ENCODE assay signal across 7 mouse cellular contexts in the genomic region with DNA sequence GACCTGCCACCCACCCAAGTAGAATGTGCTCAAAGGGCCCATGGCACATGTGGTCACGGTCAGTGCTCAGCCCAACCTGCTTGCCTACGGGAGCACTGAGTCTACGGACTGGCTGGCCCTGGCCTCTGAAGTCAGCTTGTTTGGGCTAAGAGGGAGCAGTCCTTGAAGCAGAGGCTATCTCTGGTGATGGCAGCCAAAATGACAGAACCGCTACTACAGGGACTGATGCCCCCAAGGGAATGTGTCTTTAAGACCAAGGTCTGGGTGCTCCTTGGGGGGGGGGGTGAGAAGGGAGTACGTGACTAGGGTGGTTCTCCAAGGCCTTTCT. TPM values are rescaled to one million over a fixed set of nuclear protein-coding genes. Genes with fewer than 3 reads are reported as not detected.
DNase-seq lines count a peak whose midpoint lies in the region; ATAC-seq and TF ChIP-seq lines count a peak whose summit lies in the region.

No protein-coding gene starts in this region.

- no peaks in the 10 kb centered on the region for H3K36me3 ChIP-seq in lung, embryonic 14.5 days (ENCODE audit: insufficient read depth)
- no peaks in the 10 kb centered on the region for H3K36me3 ChIP-seq in kidney, embryonic 14.5 days (ENCODE audit: control insufficient read depth, insufficient read depth, low read length)

- no peak for TF ChIP-seq POLR2A in brain, embryonic 14.5 days (IDR thresholded peaks at IDR 0.05; ENCODE audit: borderline replicate concordance, extremely low read depth, insufficient read depth, insufficient read length, poor library complexity, severe bottlenecking)

- no peak for TF ChIP-seq CTCF in lung, embryonic 14.5 days (IDR thresholded peaks at IDR 0.05; ENCODE audit: low read depth)
- TF ChIP-seq CTCF in brain, embryonic 14.5 days (IDR thresholded peaks at IDR 0.05; ENCODE audit: borderline replicate concordance, extremely low read depth, insufficient read depth, insufficient read length), result no peak

- peak; percentile 32; the same call in 1 of the 2 replicates for ATAC-seq in lung, embryonic 14.5 days (ENCODE audit: insufficient read depth)
- ATAC-seq in kidney, embryonic 14.5 days (ENCODE audit: low FRiP score, low TSS enrichment), result 0 out of 2 replicates have a peak, but pooled peaks have one; percentile 6
- ATAC-seq in erythroid progenitor cell, adult 5-6 weeks (replicated peaks; ENCODE audit: low FRiP score, poor library complexity, severe bottlenecking), result no peak

- 33% methylated on average over 5 of the region's 5 CpGs for WGBS in lung, embryonic 14.5 days
- WGBS in kidney, embryonic 14.5 days, result 9% methylated on average over 5 of the region's 5 CpGs

- no peaks in the 10 kb centered on the region for H3K4me1 ChIP-seq in lung, embryonic 14.5 days (ENCODE audit: insufficient read depth)
- peaks cover 7% of the 10 kb centered on the region; the same call in 1 of the 2 replicates for H3K4me1 ChIP-seq in kidney, embryonic 14.5 days (ENCODE audit: control insufficient read depth, insufficient read depth, low read length)

- no peak overlapping the region for H3K27ac ChIP-seq in lung, embryonic 14.5 days (ENCODE audit: low read depth)
- H3K27ac ChIP-seq in kidney, embryonic 14.5 days (ENCODE audit: low read depth, low read length), result no peak overlapping the region

- DNase-seq in lung, embryonic 14.5 days, result no peak
- no peak for DNase-seq in lung, adult 18-20 months
- DNase-seq in brain, embryonic 14.5 days (ENCODE audit: low read depth), result peak; percentile 42
- peak; percentile 3 for DNase-seq in ovary, postnatal 10 days (ENCODE audit: low spot score)
- no peak for DNase-seq in gastrocnemius, postnatal 4 days (ENCODE audit: low spot score in 2 of 2)

- no peaks in the 10 kb centered on the region for H3K9me3 ChIP-seq in lung, embryonic 14.5 days (ENCODE audit: low read depth, low read length)
- H3K9me3 ChIP-seq in kidney, embryonic 14.5 days (ENCODE audit: control insufficient read depth, low read length), result no peaks in the 10 kb centered on the region

- no peak overlapping the region for H3K4me2 ChIP-seq in lung, embryonic 14.5 days
- peak overlapping the region; percentile 36; the same call in 1 of the 2 replicates for H3K4me2 ChIP-seq in kidney, embryonic 14.5 days (replicated peaks; ENCODE audit: low read depth, low read length)

- no peak overlapping the region for H3K9ac ChIP-seq in lung, embryonic 14.5 days
- no peak overlapping the region for H3K9ac ChIP-seq in kidney, embryonic 14.5 days (ENCODE audit: low read depth, low read length)

- H3K4me3 ChIP-seq in lung, embryonic 14.5 days (ENCODE audit: low read depth, low read length), result no peak overlapping the region
- H3K4me3 ChIP-seq in kidney, embryonic 14.5 days (ENCODE audit: low read length), result 0 out of 2 replicates have a peak overlapping the region, but pooled peaks have one; percentile 6

- H3K27me3 ChIP-seq in lung, embryonic 14.5 days (ENCODE audit: insufficient read depth, low read length), result no peaks in the 10 kb centered on the region
- no peaks in the 10 kb centered on the region for H3K27me3 ChIP-seq in kidney, embryonic 14.5 days (ENCODE audit: control insufficient read depth, insufficient read depth, low read length)

RNA-seq across cellular contexts. Expression of a gene that starts 35.4 kb away (rescaled TPM):
- polyA plus RNA-seq in lung, embryonic 14.5 days (2014; fragmentation: Nextera tagmentation; extraction: Ambion mirVana), result 0.13 and 0.20 TPM in 2 replicates
- 6.0 and 7.4 TPM in 2 replicates for polyA plus RNA-seq in brain, embryonic 14.5 days (2012; rRNA removed)
- 0.16 TPM in 2 replicates for polyA plus RNA-seq in kidney, embryonic 14.5 days (2014; fragmentation: Nextera tagmentation; extraction: Ambion mirVana)
- total RNA-seq in erythroid progenitor cell, adult 5-6 weeks (2015; ENCODE audit: low replicate concordance), result not detected in 2 replicates
- total RNA-seq in erythroid progenitor cell, adult 5-6 weeks (2017; ENCODE audit: low replicate concordance), result not detected in 2 replicates
- 1 to 10 TPM in 1 of 2 experiments, under 1 TPM in 1; 0.64 to 1.7 TPM for total RNA-seq in gastrocnemius, postnatal 4 days (2021)

RNA-seq across cellular contexts. Expression of a gene that starts 47.1 kb away (rescaled TPM):
- polyA plus RNA-seq in lung, embryonic 14.5 days (2014; fragmentation: Nextera tagmentation; extraction: Ambion mirVana), result 219 and 221 TPM in 2 replicates
- polyA plus RNA-seq in brain, embryonic 14.5 days (2012; rRNA removed), result 20.6 and 31.1 TPM in 2 replicates
- polyA plus RNA-seq in kidney, embryonic 14.5 days (2014; fragmentation: Nextera tagmentation; extraction: Ambion mirVana), result 84.7 and 123 TPM in 2 replicates
- 4.3 and 10.1 TPM in 2 replicates for total RNA-seq in erythroid progenitor cell, adult 5-6 weeks (2015; ENCODE audit: low replicate concordance)
- total RNA-seq in erythroid progenitor cell, adult 5-6 weeks (2017; ENCODE audit: low replicate concordance), result 2.2 and 7.1 TPM in 2 replicates
- 10 to 100 TPM; 41.8 to 43.6 TPM for total RNA-seq in gastrocnemius, postnatal 4 days (2021)

Comparison
In these comparisons a context has a peak if more than half of its experiments do, and no peak if none do; other contexts are left out.
1. DNase-seq: peak in brain, embryonic 14.5 days (single experiment) and ovary, postnatal 10 days (single experiment); none in lung, embryonic 14.5 days (single experiment), lung, adult 18-20 months (0 of 2) and gastrocnemius, postnatal 4 days (0 of 2).